Mouse (Mus musculus): ENCODE measurements at regions not wholly inside any gene's neighbourhood (a gene's known extent, or its start where the extent isn't known, plus 50 kb on each side); places are given as distances from the start of the nearest gene placed in this dataset.

- Histone ChIP-seq H3K27ac (ENCODE audit: control insufficient read depth, low read depth, low read length) (no peak overlapping the region), H3K4me1 (ENCODE audit: control insufficient read depth in 1 of 2, insufficient read depth in 2 of 2, low read length in 2 of 2) (no peaks in the 10 kb centered on the region), H3K9me3 (replicated peaks; ENCODE audit: insufficient read depth, low read length) (no peaks in the 10 kb centered on the region), H3K79me2 (ENCODE audit: control insufficient read depth, insufficient read depth, low read length, poor library complexity) (no peaks in the 10 kb centered on the region), H3K4me3 (ENCODE audit: control insufficient read depth in 1 of 2, insufficient read depth in 1 of 2, low read depth in 2 of 2, low read length in 2 of 2) (no peak overlapping the region), H3K27me3 (ENCODE audit: control insufficient read depth in 1 of 2, insufficient read depth in 2 of 2, low read length in 2 of 2) (peaks cover 2 to 5% of the 10 kb centered on the region in 2 experiments; a peak in 3 of 4 replicates), H3K36me3 (ENCODE audit: control insufficient read depth in 1 of 2, insufficient read depth in 2 of 2, low read length in 2 of 2) (no peaks in the 10 kb centered on the region), H3K9ac (ENCODE audit: control insufficient read depth, low read depth, low read length, poor library complexity, severe bottlenecking) (no peak overlapping the region)
- TF ChIP-seq KAT2A (conservative IDR thresholded peaks at IDR 0.05; ENCODE audit: low read depth, low read length) (no peak), MAZ (IDR thresholded peaks at IDR 0.05; ENCODE audit: low read depth, low read length) (no peak), ZNF384 (IDR thresholded peaks at IDR 0.05; ENCODE audit: low read depth, low read length) (no peak), TBP (IDR thresholded peaks at IDR 0.05; ENCODE audit: low read depth, low read length) (no peak), GABPA (IDR thresholded peaks at IDR 0.05; ENCODE audit: low read depth, low read length) (no peak), RCOR1 (IDR thresholded peaks at IDR 0.05; ENCODE audit: low read depth, low read length) (no peak), MAX (IDR thresholded peaks at IDR 0.05; ENCODE audit: low read length) (no peak), USF1 (IDR thresholded peaks at IDR 0.05; ENCODE audit: low read depth, low read length) (no peak), UBTF (IDR thresholded peaks at IDR 0.05; ENCODE audit: borderline replicate concordance, insufficient read depth, low read depth, low read length) (no peak), ZKSCAN1 (IDR thresholded peaks at IDR 0.05; ENCODE audit: low read depth, low read length) (no peak), CTCF (IDR thresholded peaks at IDR 0.05 in 2 of 3, conservative IDR thresholded peaks at IDR 0.05 in 1 of 3; ENCODE audit: control insufficient read depth in 1 of 3, insufficient read depth in 1 of 3, low read depth in 2 of 3, low read length in 3 of 3, poor library complexity in 1 of 3, severe bottlenecking in 1 of 3) (no peak), GATA1 (IDR thresholded peaks at IDR 0.05; ENCODE audit: low read depth, low read length) (no peak), NRF1 (IDR thresholded peaks at IDR 0.05; ENCODE audit: insufficient read depth, low read depth, low read length, poor library complexity, severe bottlenecking) (no peak), NELFE (IDR thresholded peaks at IDR 0.05; ENCODE audit: low read depth, low read length) (no peak), ZC3H11A (IDR thresholded peaks at IDR 0.05; ENCODE audit: low read depth, low read length) (no peak), SIN3A (IDR thresholded peaks at IDR 0.05; ENCODE audit: low read length) (no peak), ETS1 (IDR thresholded peaks at IDR 0.05; ENCODE audit: low read depth, low read length) (no peak), SMC3 (IDR thresholded peaks at IDR 0.05; ENCODE audit: low read depth, low read length) (no peak), POLR2AphosphoS5 (IDR thresholded peaks at IDR 0.05; ENCODE audit: borderline replicate concordance, low read depth, low read length) (no peak), TCF12 (IDR thresholded peaks at IDR 0.05; ENCODE audit: low read depth, low read length) (no peak)
- no peak for DNase-seq (ENCODE audit: low read depth, low spot score)
Measured at GRCm38 (mm10) chr11:31744076-31744785, 72.5 kb upstream of the Bod1 start.

All from MEL (cell line).